Mouse (Mus musculus): ENCODE measurements at regions not wholly inside any gene's neighbourhood (a gene's known extent, or its start where the extent isn't known, plus 50 kb on each side); places are given as distances from the start of the nearest gene placed in this dataset.

GRCm38 (mm10) chr2:79087600-79088205 lies 167.5 kb upstream of the Itga4 start:
- DNase-seq, result no peak

- no peak for DNase-seq
These were observed 165.0 kb upstream of the Itga4 start for GRCm38 (mm10) chr2:79090273-79090672.

- no peak for DNase-seq
These were observed 160.9 kb upstream of the Itga4 start for GRCm38 (mm10) chr2:79094298-79094697.

GRCm38 (mm10) chr2:79096532-79097251 lies 158.5 kb upstream of the Itga4 start:
- no peak for DNase-seq

GRCm38 (mm10) chr2:79099601-79100000 lies 155.6 kb upstream of the Itga4 start:
- DNase-seq, result no peak

- DNase-seq, result no peak
These were observed 143.6 kb upstream of the Itga4 start for GRCm38 (mm10) chr2:79111673-79112072.

GRCm38 (mm10) chr2:79112076-79112475 lies 143.2 kb upstream of the Itga4 start:
- no peak for DNase-seq

- no peak for DNase-seq
These were observed 134.4 kb upstream of the Itga4 start for GRCm38 (mm10) chr2:79120610-79121345.

- no peak for DNase-seq
These were observed 132.7 kb upstream of the Itga4 start for GRCm38 (mm10) chr2:79122530-79122929.

GRCm38 (mm10) chr2:79124272-79124976 lies 130.8 kb upstream of the Itga4 start:
- DNase-seq, result no peak

GRCm38 (mm10) chr2:79126170-79126879 lies 128.9 kb upstream of the Itga4 start:
- no peak for DNase-seq

GRCm38 (mm10) chr2:79126996-79127741 lies 128.1 kb upstream of the Itga4 start:
- DNase-seq, result no peak

GRCm38 (mm10) chr2:79127822-79128221 lies 127.4 kb upstream of the Itga4 start:
- DNase-seq, result no peak

GRCm38 (mm10) chr2:79130660-79131059 lies 124.6 kb upstream of the Itga4 start:
- DNase-seq, result no peak

- no peak for DNase-seq
These were observed 124.0 kb upstream of the Itga4 start for GRCm38 (mm10) chr2:79131235-79131634.

- no peak for DNase-seq
These were observed 123.3 kb upstream of the Itga4 start for GRCm38 (mm10) chr2:79131743-79132517.

GRCm38 (mm10) chr2:79132518-79132845 lies 122.7 kb upstream of the Itga4 start:
- DNase-seq, result no peak

GRCm38 (mm10) chr2:79134281-79134680 lies 120.9 kb upstream of the Itga4 start:
- DNase-seq, result no peak

- DNase-seq, result no peak
These were observed 119.2 kb upstream of the Itga4 start for GRCm38 (mm10) chr2:79135986-79136385.

- no peak for DNase-seq
These were observed 118.4 kb upstream of the Itga4 start for GRCm38 (mm10) chr2:79136619-79137458.

Data from right cerebral cortex, postnatal 14 days (tissue).